Mouse (Mus musculus): ENCODE measurements around the gene C130050O18Rik. TPM values are rescaled to one million over a fixed set of nuclear protein-coding genes. Genes with fewer than 3 reads are reported as not detected.

Gene C130050O18Rik
- polyA plus RNA-seq, 1 experiment from 2014 or later: 0.36 TPM

DNA sequence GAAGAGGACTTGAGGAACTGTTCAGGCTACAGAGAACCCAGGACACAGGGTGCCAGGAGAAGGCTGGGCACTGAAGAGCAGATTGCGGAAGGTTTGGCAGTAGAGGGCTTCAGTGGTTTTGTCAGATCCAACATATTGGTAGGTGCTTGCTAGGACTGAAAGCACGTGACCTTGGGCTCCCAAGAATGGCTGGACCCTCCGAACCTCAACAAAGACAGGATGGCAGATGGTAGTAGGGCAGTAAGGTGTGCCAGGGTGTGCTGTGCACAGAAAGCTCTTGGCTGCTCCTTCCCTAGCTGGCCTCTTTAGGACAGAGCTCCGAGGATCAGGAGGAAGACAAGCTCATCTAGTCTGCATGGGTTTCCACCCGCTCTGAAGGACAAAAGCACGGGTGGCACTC is 6.0 kb downstream of the C130050O18Rik start:
- Histone ChIP-seq H3K27ac (ENCODE audit: low read depth, low read length) (no peak overlapping the region), H3K36me3 (ENCODE audit: control insufficient read depth, insufficient read depth, low read length) (no peaks in the 10 kb centered on the region), H3K4me3 (ENCODE audit: low read depth, low read length) (no peak overlapping the region), H3K27me3 (ENCODE audit: control insufficient read depth, insufficient read depth, low read length) (no peaks in the 10 kb centered on the region), H3K9ac (ENCODE audit: low read length) (no peak overlapping the region), H3K4me1 (ENCODE audit: control insufficient read depth, insufficient read depth, low read length) (0 out of 2 replicates have a peak, but pooled peaks cover 2% of the 10 kb centered on the region), H3K9me3 (ENCODE audit: control insufficient read depth, low read length) (no peaks in the 10 kb centered on the region), H3K4me2 (ENCODE audit: low read depth) (no peak overlapping the region)
- DNase-seq (ENCODE audit: low spot score): no peak
- 94% methylated on average over 6 of the region's 6 CpGs for WGBS
- no peak for ATAC-seq (ENCODE audit: insufficient read depth, low FRiP score, low TSS enrichment)

DNA sequence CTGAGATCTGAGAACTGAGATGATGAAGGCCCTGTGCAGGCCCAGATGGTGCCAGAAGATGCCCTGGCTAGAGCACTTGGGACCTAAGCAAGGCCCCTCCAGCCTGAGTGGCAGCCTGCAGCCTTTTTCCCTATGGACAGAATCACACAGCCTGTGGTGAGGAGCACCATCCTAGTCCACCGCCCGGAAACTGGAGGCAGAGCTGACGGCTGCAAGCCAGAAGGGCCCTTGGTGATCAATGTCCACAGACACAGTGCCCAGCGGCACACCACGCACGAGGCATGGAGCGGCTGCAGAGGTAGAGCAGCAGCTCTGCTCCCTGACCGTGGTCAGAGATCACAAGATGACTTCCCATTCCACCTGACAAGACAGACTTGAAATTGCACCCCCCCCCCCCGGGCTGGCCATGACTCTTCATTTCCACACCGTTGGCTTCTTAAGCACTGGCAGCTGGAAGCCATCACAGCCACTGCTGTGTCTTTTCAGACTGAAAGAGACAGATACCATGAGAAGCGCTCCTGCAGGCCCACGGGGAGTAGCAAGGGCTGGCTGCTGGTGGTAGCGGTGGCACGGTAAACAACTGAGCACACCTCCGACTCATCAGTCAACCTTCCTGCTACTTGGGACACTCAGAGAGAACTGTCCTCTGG is 6.7 kb downstream of the C130050O18Rik start:
- DNase-seq (ENCODE audit: low spot score) (no peak), ATAC-seq (ENCODE audit: insufficient read depth, low FRiP score, low TSS enrichment) (no peak)
- 77% methylated on average over 15 of the region's 15 CpGs for WGBS
- H3K27me3 ChIP-seq (ENCODE audit: control insufficient read depth, insufficient read depth, low read length): no peaks in the 10 kb centered on the region
- no peak overlapping the region for H3K4me3 ChIP-seq (ENCODE audit: low read depth, low read length)
- no peaks in the 10 kb centered on the region for H3K36me3 ChIP-seq (ENCODE audit: control insufficient read depth, insufficient read depth, low read length)
- H3K4me2 ChIP-seq (ENCODE audit: low read depth): no peak overlapping the region
- H3K27ac ChIP-seq (ENCODE audit: low read depth, low read length): no peak overlapping the region
- H3K9ac ChIP-seq (ENCODE audit: low read length): no peak overlapping the region
- H3K4me1 ChIP-seq (ENCODE audit: control insufficient read depth, insufficient read depth, low read length): 0 out of 2 replicates have a peak, but pooled peaks cover 2% of the 10 kb centered on the region
- no peaks in the 10 kb centered on the region for H3K9me3 ChIP-seq (ENCODE audit: control insufficient read depth, low read length)

DNA sequence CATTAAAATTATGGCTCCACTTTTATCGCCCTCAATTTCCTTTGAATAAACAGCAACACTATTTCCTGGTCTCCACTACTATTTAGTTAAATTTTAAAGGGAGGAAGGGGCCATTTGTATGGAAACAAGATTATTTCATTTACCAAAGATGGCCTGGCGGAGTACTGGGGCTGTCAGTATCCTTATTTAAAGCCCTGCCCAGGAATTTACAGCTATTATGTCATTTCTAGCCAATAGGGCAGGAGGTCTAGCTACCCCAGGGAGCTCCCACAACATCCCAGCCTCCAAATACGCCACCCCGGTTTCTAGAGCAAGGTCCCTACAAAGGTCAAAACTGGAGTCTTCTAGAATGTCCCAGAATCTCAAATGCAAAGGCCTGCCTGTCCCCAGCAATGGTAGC is 8.5 kb downstream of the C130050O18Rik start:
- H3K4me2 ChIP-seq (ENCODE audit: low read depth): no peak overlapping the region
- H3K4me3 ChIP-seq (ENCODE audit: low read depth, low read length): no peak overlapping the region
- H3K9me3 ChIP-seq (ENCODE audit: control insufficient read depth, low read length): 0 out of 2 replicates have a peak, but pooled peaks cover 2% of the 10 kb centered on the region
- H3K36me3 ChIP-seq (ENCODE audit: control insufficient read depth, insufficient read depth, low read length): no peaks in the 10 kb centered on the region
- ATAC-seq (ENCODE audit: insufficient read depth, low FRiP score, low TSS enrichment) (no peak), DNase-seq (ENCODE audit: low spot score) (no peak)
- H3K27me3 ChIP-seq (ENCODE audit: control insufficient read depth, insufficient read depth, low read length): no peaks in the 10 kb centered on the region
- WGBS: 63% methylated on average over 4 of the region's 4 CpGs
- no peak overlapping the region for H3K9ac ChIP-seq (ENCODE audit: low read length)
- H3K27ac ChIP-seq (ENCODE audit: low read depth, low read length): no peak overlapping the region
- peaks cover 5% of the 10 kb centered on the region for H3K4me1 ChIP-seq (ENCODE audit: control insufficient read depth, insufficient read depth, low read length)

DNA sequence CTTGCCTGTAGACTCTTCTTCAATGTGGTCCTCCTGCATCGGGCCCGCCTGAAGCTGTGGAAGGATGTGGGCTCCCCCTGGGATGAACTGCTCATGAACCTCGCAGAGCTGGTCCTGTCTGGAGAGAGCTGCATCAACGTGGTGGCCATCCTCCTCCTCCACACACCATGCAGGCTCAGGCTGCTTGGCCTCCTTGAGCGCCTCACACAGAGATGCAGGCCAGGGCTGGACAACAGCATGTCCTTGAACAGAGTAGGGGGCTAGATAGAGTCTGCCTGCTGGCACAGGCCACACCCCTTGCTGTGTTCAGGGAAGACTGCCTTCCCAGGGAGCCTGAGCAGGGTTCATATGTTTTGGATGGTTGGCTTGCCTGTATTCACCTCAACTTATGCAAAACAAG is 9.9 kb downstream of the C130050O18Rik start:
- Histone ChIP-seq H3K9ac (ENCODE audit: low read length) (no peak overlapping the region), H3K4me3 (ENCODE audit: low read depth, low read length) (no peak overlapping the region), H3K9me3 (ENCODE audit: control insufficient read depth, low read length) (0 out of 2 replicates have a peak, but pooled peaks cover 2% of the 10 kb centered on the region), H3K27ac (ENCODE audit: low read depth, low read length) (no peak overlapping the region), H3K4me1 (ENCODE audit: control insufficient read depth, insufficient read depth, low read length) (peaks cover 16% of the 10 kb centered on the region), H3K27me3 (ENCODE audit: control insufficient read depth, insufficient read depth, low read length) (no peaks in the 10 kb centered on the region), H3K36me3 (ENCODE audit: control insufficient read depth, insufficient read depth, low read length) (no peaks in the 10 kb centered on the region), H3K4me2 (ENCODE audit: low read depth) (no peak overlapping the region)
- no peak for DNase-seq (ENCODE audit: low spot score)
- WGBS: 92% methylated on average over 5 of the region's 5 CpGs
- no peak for ATAC-seq (ENCODE audit: insufficient read depth, low FRiP score, low TSS enrichment)

DNA sequence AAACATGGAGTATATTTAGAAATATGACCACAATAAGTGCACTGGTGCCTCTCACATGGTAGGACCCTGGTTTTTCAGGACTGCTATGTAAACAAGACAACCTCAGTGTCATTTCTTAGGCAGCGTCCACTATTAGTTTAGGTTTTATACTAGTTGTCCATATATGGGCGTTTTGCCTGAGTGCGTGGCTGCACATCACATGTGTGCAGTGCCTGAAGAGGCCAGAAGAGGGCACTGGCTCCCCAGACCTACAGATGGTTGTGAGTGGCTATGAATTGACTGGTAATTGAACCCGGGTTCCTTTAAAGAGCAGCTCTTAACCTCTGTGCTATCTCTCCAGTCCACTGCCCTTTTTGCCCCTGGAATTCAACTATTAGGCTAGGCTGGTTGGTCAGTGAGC is 11.9 kb downstream of the C130050O18Rik start:
- DNase-seq (ENCODE audit: low spot score) (no peak), ATAC-seq (ENCODE audit: insufficient read depth, low FRiP score, low TSS enrichment) (no peak)
- Histone ChIP-seq H3K4me2 (ENCODE audit: low read depth) (no peak overlapping the region), H3K4me3 (ENCODE audit: low read depth, low read length) (no peak overlapping the region), H3K36me3 (ENCODE audit: control insufficient read depth, insufficient read depth, low read length) (no peaks in the 10 kb centered on the region), H3K27ac (ENCODE audit: low read depth, low read length) (no peak overlapping the region), H3K4me1 (ENCODE audit: control insufficient read depth, insufficient read depth, low read length) (peaks cover 16% of the 10 kb centered on the region), H3K9me3 (ENCODE audit: control insufficient read depth, low read length) (0 out of 2 replicates have a peak, but pooled peaks cover 2% of the 10 kb centered on the region), H3K27me3 (ENCODE audit: control insufficient read depth, insufficient read depth, low read length) (no peaks in the 10 kb centered on the region), H3K9ac (ENCODE audit: low read length) (no peak overlapping the region)
- WGBS: 92% methylated on average over 4 of the region's 4 CpGs

DNA sequence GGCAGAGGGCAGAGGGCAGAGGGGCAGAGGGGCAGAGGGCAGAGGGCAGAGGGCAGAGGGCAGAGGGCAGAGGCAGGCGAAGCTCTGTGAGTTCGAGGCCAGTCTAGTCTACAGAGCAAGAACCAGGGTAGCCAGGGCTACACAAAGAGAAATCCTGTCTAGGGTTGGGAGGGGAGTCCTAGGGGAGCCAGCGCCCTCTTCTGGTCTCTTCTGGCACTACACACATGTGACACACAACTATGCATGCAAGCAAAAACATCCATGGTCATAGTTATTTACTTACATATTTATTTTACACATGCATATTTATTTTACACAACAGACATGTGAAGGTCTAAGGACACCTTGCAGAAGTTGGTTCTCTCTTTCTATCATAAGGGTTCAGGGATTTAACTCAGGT is 12.4 kb downstream of the C130050O18Rik start:
- Histone ChIP-seq H3K4me2 (ENCODE audit: low read depth) (no peak overlapping the region), H3K27me3 (ENCODE audit: control insufficient read depth, insufficient read depth, low read length) (no peaks in the 10 kb centered on the region), H3K36me3 (ENCODE audit: control insufficient read depth, insufficient read depth, low read length) (no peaks in the 10 kb centered on the region), H3K27ac (ENCODE audit: low read depth, low read length) (peak overlapping the region; percentile 82; the same call in 1 of the 2 replicates), H3K4me1 (ENCODE audit: control insufficient read depth, insufficient read depth, low read length) (peaks cover 16% of the 10 kb centered on the region), H3K9ac (ENCODE audit: low read length) (no peak overlapping the region), H3K4me3 (ENCODE audit: low read depth, low read length) (no peak overlapping the region), H3K9me3 (ENCODE audit: control insufficient read depth, low read length) (0 out of 2 replicates have a peak, but pooled peaks cover 2% of the 10 kb centered on the region)
- ATAC-seq (ENCODE audit: insufficient read depth, low FRiP score, low TSS enrichment): no peak
- WGBS: 82% methylated on average over 3 of the region's 3 CpGs
- no peak for DNase-seq (ENCODE audit: low spot score)

DNA sequence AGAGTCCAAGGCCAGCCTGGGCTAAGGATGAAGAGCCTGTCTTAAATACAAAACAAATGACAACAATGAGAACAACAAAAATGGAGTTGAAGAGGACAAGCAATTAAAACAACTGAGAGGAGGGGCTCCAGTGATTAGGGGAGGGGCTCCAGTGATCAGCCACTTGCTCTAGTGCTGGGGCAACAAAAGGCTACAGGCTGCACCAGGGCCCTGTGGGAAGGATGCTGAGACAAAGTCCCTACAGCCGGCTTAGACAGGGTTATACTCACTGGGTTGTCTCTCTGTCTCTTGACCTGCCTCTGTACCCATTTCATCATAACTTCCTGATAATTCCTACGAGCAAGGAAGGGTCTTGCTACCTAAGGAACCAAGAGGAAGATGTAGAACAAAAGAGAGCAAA is 13.0 kb downstream of the C130050O18Rik start:
- H3K4me3 ChIP-seq (ENCODE audit: low read depth, low read length): no peak overlapping the region
- no peak overlapping the region for H3K4me2 ChIP-seq (ENCODE audit: low read depth)
- no peaks in the 10 kb centered on the region for H3K36me3 ChIP-seq (ENCODE audit: control insufficient read depth, insufficient read depth, low read length)
- H3K9me3 ChIP-seq (ENCODE audit: control insufficient read depth, low read length): 0 out of 2 replicates have a peak, but pooled peaks cover 2% of the 10 kb centered on the region
- 38% methylated on average over 2 of the region's 2 CpGs for WGBS
- H3K4me1 ChIP-seq (ENCODE audit: control insufficient read depth, insufficient read depth, low read length): peaks cover 17% of the 10 kb centered on the region
- DNase-seq (ENCODE audit: low spot score) (no peak), ATAC-seq (ENCODE audit: insufficient read depth, low FRiP score, low TSS enrichment) (no peak)
- H3K27ac ChIP-seq (ENCODE audit: low read depth, low read length): peak overlapping the region; percentile 82
- peak overlapping the region; percentile 18; the same call in 1 of the 2 replicates for H3K9ac ChIP-seq (ENCODE audit: low read length)
- H3K27me3 ChIP-seq (ENCODE audit: control insufficient read depth, insufficient read depth, low read length): no peaks in the 10 kb centered on the region

DNA sequence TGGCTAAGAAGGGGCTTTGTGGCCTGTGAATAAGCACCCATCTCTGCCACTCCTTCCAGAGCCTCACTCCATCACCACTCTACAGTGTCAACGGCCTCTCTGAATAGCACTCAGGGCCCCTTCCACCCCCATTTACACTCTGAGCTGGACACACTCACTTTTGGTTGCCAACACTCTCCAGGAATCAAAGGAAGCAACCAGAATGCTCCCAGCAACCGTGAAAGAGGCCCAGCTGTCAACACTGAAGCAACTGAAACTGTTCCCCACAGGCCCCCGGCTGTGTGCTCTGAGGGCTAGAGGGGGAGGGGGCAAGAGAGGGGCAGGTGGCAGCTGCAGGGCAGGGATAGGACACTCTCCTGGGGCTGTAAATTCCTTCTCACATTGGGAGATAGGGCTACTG is 13.6 kb downstream of the C130050O18Rik start:
- DNase-seq (ENCODE audit: low spot score) (peak; percentile 59), ATAC-seq (ENCODE audit: insufficient read depth, low FRiP score, low TSS enrichment) (peak; percentile 87)
- no peaks in the 10 kb centered on the region for H3K27me3 ChIP-seq (ENCODE audit: control insufficient read depth, insufficient read depth, low read length)
- 8% methylated on average over 3 of the region's 3 CpGs for WGBS
- no peak overlapping the region for H3K9ac ChIP-seq (ENCODE audit: low read length)
- no peak overlapping the region for H3K4me2 ChIP-seq (ENCODE audit: low read depth)
- H3K4me3 ChIP-seq (ENCODE audit: low read depth, low read length): no peak overlapping the region
- H3K36me3 ChIP-seq (ENCODE audit: control insufficient read depth, insufficient read depth, low read length): no peaks in the 10 kb centered on the region
- H3K9me3 ChIP-seq (ENCODE audit: control insufficient read depth, low read length): 0 out of 2 replicates have a peak, but pooled peaks cover 2% of the 10 kb centered on the region
- H3K4me1 ChIP-seq (ENCODE audit: control insufficient read depth, insufficient read depth, low read length): peaks cover 21% of the 10 kb centered on the region
- peak overlapping the region; percentile 82 for H3K27ac ChIP-seq (ENCODE audit: low read depth, low read length)
